Mouse (Mus musculus) midbrain, embryonic 14.5 days (tissue): Measurements from ENCODE around the gene Ak3. TPM values are rescaled to one million over a fixed set of nuclear protein-coding genes. Genes with fewer than 3 reads are reported as not detected.
A peak's percentile ranks its signal among the peaks of the same experiment; 100 is the strongest.

ENCODE experiments used
- ATAC-seq: fragments of 200-750 bp; cut with Nextera tagmentation; 2 replicates; pipeline ENCODE4 v1.8.0; 2017; ENCODE audit warnings: moderate number of reproducible peaks, moderate library complexity; ENCODE audit not compliant: low FRiP score, low TSS enrichment
- DNase-seq: peaks from one replicate; pipeline ENCODE4 v3.0.0-alpha.2; 2015
- H3K27ac ChIP-seq: fragments of 300-500 bp; sonication (generic); replicated peaks from 2 replicates; pipeline ENCODE4 v1.5.1; 2014; ENCODE audit warnings: mild to moderate bottlenecking, low read depth, low read length, moderate library complexity
- H3K27me3 ChIP-seq: fragments of 300-500 bp; sonication (generic); 2 replicates; pipeline ENCODE4 v1.6.1; 2014; ENCODE audit warnings: low read length, control low read depth, mixed read lengths; ENCODE audit not compliant: control insufficient read depth, insufficient read depth
- H3K36me3 ChIP-seq: fragments of 300-500 bp; sonication (generic); 2 replicates; pipeline ENCODE4 v1.6.1; 2014; ENCODE audit warnings: low read length, control low read depth; ENCODE audit not compliant: control insufficient read depth, insufficient read depth
- H3K4me1 ChIP-seq: fragments of 300-500 bp; sonication (generic); 2 replicates; pipeline ENCODE4 v1.6.1; 2014; ENCODE audit warnings: mild to moderate bottlenecking, antibody characterized with exemption, low read length, control low read depth; ENCODE audit not compliant: control insufficient read depth, insufficient read depth
- H3K4me2 ChIP-seq: fragments of 300-500 bp; sonication (generic); 2 replicates; pipeline ENCODE4 v1.6.1; 2014; ENCODE audit warnings: mild to moderate bottlenecking, low read length, moderate library complexity
- H3K4me3 ChIP-seq: fragments of 300-500 bp; sonication (generic); replicated peaks from 2 replicates; pipeline ENCODE4 v1.5.1; 2014; ENCODE audit warnings: low read depth, low read length
- H3K9ac ChIP-seq: fragments of 300-500 bp; sonication (generic); replicated peaks from 2 replicates; pipeline ENCODE4 v1.6.1; 2014; ENCODE audit warnings: mild to moderate bottlenecking, low read length, moderate library complexity
- H3K9me3 ChIP-seq: fragments of 300-500 bp; sonication (generic); 2 replicates; pipeline ENCODE4 v1.6.1; 2016; ENCODE audit warnings: low read length, control low read depth, mixed read lengths; ENCODE audit not compliant: control insufficient read depth
- WGBS: fragments of 180-500 bp; shearing (Covaris S2); extraction: QIAGEN DNeasy Blood & Tissue Kit; methylation state at CpG from one replicate; pipeline ENCODE4 v1.1.7; 2014; 5-methylcytosine and 5-hydroxymethylcytosine counted together
- polyA plus RNA-seq: library from polyadenylated mRNA; unstranded; fragments of >200 nt; fragmentation: Nextera tagmentation; extraction: Ambion mirVana; gene quantifications from 2 replicates; pipeline ENCODE4 v1.2.1, GENCODE M21; 2014

The Ak3 gene
- polyA plus RNA-seq, 1 experiment from 2014 or later, result 79.5 TPM

DNA sequence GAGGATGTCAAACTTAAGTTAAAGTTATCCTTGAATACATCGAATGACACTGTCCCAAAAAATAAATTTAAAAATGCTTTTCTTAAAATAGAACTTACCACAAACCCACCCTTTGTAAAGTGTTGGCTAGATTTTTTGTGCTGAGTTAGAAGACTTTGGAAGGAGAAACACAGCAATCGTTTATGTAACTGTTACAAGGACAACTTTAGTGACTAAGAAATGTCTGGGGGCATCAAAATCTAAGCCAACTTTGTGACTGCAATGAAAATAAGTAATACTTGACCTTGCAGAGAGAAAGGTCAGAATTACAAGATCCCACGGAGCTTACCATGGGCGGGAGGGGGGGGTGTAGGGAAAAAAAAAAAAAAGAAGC, 814 bp downstream of the Ak3 start:
- Histone ChIP-seq H3K27ac (no peak overlapping the region), H3K9me3 (no peaks in the 10 kb centered on the region), H3K4me1 (peaks cover 13% of the 10 kb centered on the region), H3K36me3 (no peaks in the 10 kb centered on the region), H3K4me3 (peak overlapping the region; percentile 86), H3K9ac (peak overlapping the region; percentile 87; the same call in 1 of the 2 replicates), H3K27me3 (no peaks in the 10 kb centered on the region), H3K4me2 (peak overlapping the region; percentile 76)
- no peak for ATAC-seq
- no peak for DNase-seq
- WGBS, result 28% methylated on average over 4 of the region's 4 CpGs

DNA sequence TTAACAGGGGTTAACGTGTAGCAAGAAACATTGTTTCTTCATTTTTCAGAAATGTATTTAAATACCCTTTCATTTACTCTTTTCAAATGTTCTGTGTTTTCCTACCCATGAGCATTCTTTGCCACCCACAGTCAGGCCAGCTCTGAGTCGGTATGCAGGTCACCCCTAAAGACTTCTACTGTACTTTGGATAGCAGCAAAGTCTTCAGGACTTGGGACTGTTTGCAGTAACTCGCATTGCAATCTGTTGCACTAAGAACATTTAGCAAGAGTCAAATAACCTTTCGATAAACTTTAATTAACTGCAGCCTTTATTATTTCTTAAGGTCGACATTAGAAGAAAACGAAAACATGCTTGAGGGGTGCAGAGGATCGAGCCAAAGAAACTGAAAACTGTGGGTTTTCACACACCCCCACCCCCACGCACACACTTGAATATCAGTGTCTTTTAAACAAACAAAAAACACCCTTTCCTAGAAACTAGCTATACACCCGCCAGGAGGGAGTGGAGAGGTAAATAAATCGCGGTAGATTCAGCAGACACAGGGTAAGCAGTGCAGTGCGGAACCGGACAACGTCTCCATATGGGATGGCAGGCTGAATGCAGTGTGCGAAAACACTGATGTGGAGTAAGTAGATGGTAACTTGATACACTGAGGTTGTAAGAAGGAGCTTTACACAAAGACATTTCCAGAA, 1.7 kb downstream of the Ak3 start:
- H3K4me3 ChIP-seq, result no peak overlapping the region
- DNase-seq (no peak), ATAC-seq (no peak)
- no peaks in the 10 kb centered on the region for H3K36me3 ChIP-seq
- H3K9ac ChIP-seq, result no peak overlapping the region
- H3K4me2 ChIP-seq, result peak overlapping the region; percentile 76
- 46% methylated on average over 15 of the region's 15 CpGs for WGBS
- H3K27ac ChIP-seq, result no peak overlapping the region
- H3K4me1 ChIP-seq, result peaks cover 13% of the 10 kb centered on the region
- no peaks in the 10 kb centered on the region for H3K27me3 ChIP-seq
- no peaks in the 10 kb centered on the region for H3K9me3 ChIP-seq

DNA sequence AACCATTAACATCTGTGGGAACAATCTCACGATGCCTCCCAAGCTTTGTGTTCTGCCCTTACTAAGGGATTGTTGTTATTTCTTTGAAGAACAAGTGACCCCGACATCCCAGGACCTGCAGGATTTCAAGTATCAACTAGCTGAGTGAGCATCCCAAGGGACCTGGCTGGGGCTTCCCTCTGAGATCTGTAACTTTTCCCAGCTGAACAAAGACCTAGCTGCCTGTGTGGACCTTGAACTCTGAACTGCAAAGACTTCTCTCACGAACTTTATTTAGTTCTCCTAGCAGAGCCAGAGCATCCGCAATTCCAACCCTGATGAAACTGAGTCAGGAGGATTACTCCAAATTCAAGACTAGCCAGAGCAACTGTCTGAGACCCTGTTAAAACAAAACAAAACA, 2.4 kb downstream of the Ak3 start:
- H3K27me3 ChIP-seq, result no peaks in the 10 kb centered on the region
- H3K4me1 ChIP-seq, result peaks cover 13% of the 10 kb centered on the region
- H3K36me3 ChIP-seq, result no peaks in the 10 kb centered on the region
- H3K27ac ChIP-seq, result no peak overlapping the region
- no peak overlapping the region for H3K4me3 ChIP-seq
- 46% methylated on average over 4 of the region's 4 CpGs for WGBS
- no peaks in the 10 kb centered on the region for H3K9me3 ChIP-seq
- no peak overlapping the region for H3K9ac ChIP-seq
- ATAC-seq, result no peak
- no peak for DNase-seq
- peak overlapping the region; percentile 76; the same call in 1 of the 2 replicates for H3K4me2 ChIP-seq

DNA sequence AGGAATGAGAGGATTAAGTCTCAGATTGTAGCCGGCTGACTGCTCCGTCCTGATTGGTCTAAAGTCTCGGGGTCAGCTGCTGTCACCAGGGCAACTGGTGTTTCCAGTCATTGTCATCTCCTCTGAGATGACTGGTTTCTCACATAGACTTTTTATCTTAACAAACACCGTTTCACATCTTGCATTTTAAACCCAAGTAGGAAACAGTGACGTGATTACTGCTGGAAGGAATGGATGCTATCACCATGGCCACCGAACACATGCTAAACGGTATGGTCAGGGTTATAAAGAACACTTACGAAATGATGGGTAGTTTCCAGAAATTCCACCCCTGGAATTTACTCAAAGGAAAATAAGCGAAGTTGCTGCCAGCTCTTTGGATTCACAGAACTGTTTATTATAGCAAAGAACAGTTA, 3.4 kb downstream of the Ak3 start:
- DNase-seq, result peak; percentile 54
- ATAC-seq, result no peak; the same call in 1 of the 2 replicates
- WGBS, result 8% methylated on average over 9 of the region's 9 CpGs

DNA sequence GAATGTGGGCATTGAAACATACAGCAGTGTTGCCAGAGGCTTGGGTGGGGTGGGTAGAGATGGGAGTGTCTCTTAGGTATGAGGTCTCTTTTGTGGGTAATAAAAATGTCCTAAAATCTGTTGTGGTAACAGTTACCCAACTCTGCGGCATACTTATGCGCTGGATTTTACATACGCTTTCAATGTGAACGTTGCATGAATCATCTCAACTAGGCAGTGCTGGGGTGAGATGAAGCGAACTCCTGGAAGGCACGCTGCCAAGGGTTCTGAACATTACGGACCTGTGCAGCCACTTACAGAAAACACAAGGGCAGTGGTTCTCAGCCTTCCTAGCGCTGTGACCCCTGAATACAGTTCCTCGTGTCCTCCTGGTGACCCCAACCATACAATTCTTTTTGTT, 5.1 kb downstream of the Ak3 start:
- WGBS, result 91% methylated on average over 9 of the region's 9 CpGs
- no peak overlapping the region for H3K27ac ChIP-seq
- H3K4me2 ChIP-seq, result no peak overlapping the region
- no peak for ATAC-seq
- H3K9ac ChIP-seq, result no peak overlapping the region
- no peak for DNase-seq
- H3K27me3 ChIP-seq, result no peaks in the 10 kb centered on the region
- peaks cover 13% of the 10 kb centered on the region for H3K4me1 ChIP-seq
- no peaks in the 10 kb centered on the region for H3K9me3 ChIP-seq
- no peak overlapping the region for H3K4me3 ChIP-seq
- no peaks in the 10 kb centered on the region for H3K36me3 ChIP-seq

More for the DNA sequence above, 3.4 kb downstream of the Ak3 start:
- H3K27me3 ChIP-seq, result no peaks in the 10 kb centered on the region
- H3K27ac ChIP-seq, result no peak overlapping the region
- H3K9ac ChIP-seq, result no peak overlapping the region
- H3K36me3 ChIP-seq, result no peaks in the 10 kb centered on the region
- H3K4me3 ChIP-seq, result no peak overlapping the region
- H3K9me3 ChIP-seq, result no peaks in the 10 kb centered on the region
- peaks cover 13% of the 10 kb centered on the region for H3K4me1 ChIP-seq
- peak overlapping the region; percentile 2; the same call in 1 of the 2 replicates for H3K4me2 ChIP-seq

DNA sequence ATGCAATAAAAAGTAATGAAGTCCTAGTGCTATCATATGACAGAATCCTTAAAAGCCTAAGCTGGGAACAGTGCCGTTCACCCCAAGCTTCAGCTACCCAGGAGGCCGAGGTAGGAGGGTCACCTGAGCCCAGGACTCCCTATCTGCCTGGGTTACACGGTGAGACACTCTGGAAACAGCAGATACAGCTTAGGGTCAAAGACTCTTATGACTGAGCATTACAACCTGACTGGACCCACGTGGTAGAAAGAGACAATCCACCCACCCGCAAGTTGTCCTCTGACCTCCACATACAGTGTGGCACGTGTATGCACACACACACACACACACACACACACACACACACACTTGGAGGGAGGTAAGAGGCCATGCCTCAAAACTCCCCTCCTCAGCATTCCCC, 5.6 kb downstream of the Ak3 start:
- no peak for ATAC-seq
- Histone ChIP-seq H3K4me3 (no peak overlapping the region), H3K27ac (no peak overlapping the region), H3K9me3 (no peaks in the 10 kb centered on the region), H3K9ac (no peak overlapping the region), H3K4me1 (peaks cover 13% of the 10 kb centered on the region), H3K4me2 (no peak overlapping the region), H3K36me3 (peaks cover 3% of the 10 kb centered on the region; the same call in 1 of the 2 replicates), H3K27me3 (no peaks in the 10 kb centered on the region)
- WGBS, result 82% methylated on average over 6 of the region's 6 CpGs
- no peak for DNase-seq

DNA sequence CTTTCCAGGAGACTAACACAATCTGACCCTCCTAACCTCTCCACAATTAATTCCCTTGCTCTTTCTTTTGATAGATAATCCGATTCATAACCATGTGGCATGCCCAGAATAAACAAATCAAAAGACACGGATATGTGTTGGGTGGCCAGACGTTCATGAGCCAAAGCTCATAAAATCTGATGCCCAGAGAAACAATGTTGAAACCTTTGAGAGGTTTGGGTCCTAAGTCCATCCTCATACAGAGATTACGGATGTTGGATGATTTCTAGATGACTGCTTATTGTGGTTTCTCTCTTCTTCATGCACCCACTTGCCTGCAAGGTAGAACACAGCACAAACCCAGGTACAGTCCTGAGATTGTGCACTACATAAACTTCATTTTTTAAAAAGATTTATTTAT, 7.6 kb downstream of the Ak3 start:
- Histone ChIP-seq H3K4me3 (no peak overlapping the region), H3K4me2 (no peak overlapping the region), H3K27ac (no peak overlapping the region), H3K9ac (no peak overlapping the region), H3K36me3 (peaks cover 9% of the 10 kb centered on the region), H3K27me3 (no peaks in the 10 kb centered on the region), H3K9me3 (no peaks in the 10 kb centered on the region), H3K4me1 (peaks cover 10% of the 10 kb centered on the region)
- DNase-seq (no peak), ATAC-seq (no peak)
- 90% methylated on average over 4 of the region's 4 CpGs for WGBS

DNA sequence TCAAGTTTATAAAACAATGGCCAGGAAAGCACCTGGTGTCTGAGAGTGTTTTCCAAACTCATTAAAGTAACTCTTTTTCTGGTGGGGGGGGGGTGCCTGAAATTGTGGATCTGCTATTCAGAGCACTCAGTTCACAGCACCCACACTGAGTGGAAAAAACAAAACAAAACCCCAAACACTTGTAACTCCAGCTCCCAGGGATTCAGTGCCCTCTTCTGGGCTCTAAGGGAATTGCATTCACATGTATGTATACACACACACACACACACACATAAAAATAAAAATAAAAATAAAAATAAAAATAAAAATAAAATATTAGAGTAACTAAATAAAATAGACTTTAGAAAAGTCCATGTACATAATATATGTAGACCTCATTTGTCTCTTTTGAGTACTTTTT, 8.4 kb downstream of the Ak3 start:
- Histone ChIP-seq H3K9ac (no peak overlapping the region), H3K36me3 (peaks cover 9% of the 10 kb centered on the region), H3K4me3 (no peak overlapping the region), H3K4me2 (no peak overlapping the region), H3K9me3 (no peaks in the 10 kb centered on the region), H3K27ac (no peak overlapping the region), H3K27me3 (no peaks in the 10 kb centered on the region), H3K4me1 (peaks cover 5% of the 10 kb centered on the region)
- ATAC-seq, result no peak
- DNase-seq, result no peak

DNA sequence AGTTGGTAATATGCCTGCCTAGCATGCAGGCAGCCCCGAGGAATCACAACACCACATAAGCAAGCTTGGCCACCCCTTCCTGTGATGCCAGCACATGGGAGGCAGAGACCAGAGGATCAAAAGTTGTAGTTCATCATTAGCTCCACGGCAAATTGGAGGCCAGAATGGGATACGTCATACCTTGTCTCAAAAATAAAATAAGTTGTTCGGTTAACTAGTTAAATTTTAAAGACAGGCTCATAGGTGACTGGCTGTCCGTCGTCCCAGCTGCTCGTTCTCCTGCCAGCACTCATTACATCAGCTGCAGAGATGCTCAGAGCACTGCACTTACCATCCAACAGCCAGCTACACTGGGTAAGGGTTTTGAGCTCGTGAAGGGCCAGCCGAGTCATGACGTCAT, 10.2 kb downstream of the Ak3 start:
- ATAC-seq (no peak), DNase-seq (no peak)
- peaks cover 9% of the 10 kb centered on the region for H3K36me3 ChIP-seq
- no peak overlapping the region for H3K9ac ChIP-seq
- no peaks in the 10 kb centered on the region for H3K4me1 ChIP-seq
- H3K9me3 ChIP-seq, result no peaks in the 10 kb centered on the region
- no peak overlapping the region for H3K4me3 ChIP-seq
- no peaks in the 10 kb centered on the region for H3K27me3 ChIP-seq
- WGBS, result 93% methylated on average over 10 of the region's 10 CpGs
- no peak overlapping the region for H3K4me2 ChIP-seq
- no peak overlapping the region for H3K27ac ChIP-seq
